Mouse (Mus musculus) embryonic facial prominence, embryonic 11.5 days (tissue): ENCODE results near the gene Sema6d. TPM values are rescaled to one million over a fixed set of nuclear protein-coding genes. Genes with fewer than 3 reads are reported as not detected.

Source experiments
- ATAC-seq: fragments of 200-750 bp; cut with Nextera tagmentation; replicated peaks from 2 replicates; pipeline ENCODE4 v1.8.0; 2017; ENCODE audit warnings: low read depth; ENCODE audit not compliant: insufficient number of reproducible peaks, low FRiP score, low TSS enrichment
- DNase-seq: peaks from one replicate; pipeline ENCODE4 v3.0.0-alpha.2; 2015; ENCODE audit warnings: low spot score
- H3K27ac ChIP-seq: fragments of 300-500 bp; sonication (generic); replicated peaks from 2 replicates; pipeline ENCODE4 v1.5.1; 2014; ENCODE audit warnings: mild to moderate bottlenecking, low read depth, low read length, control low read depth
- H3K27me3 ChIP-seq: fragments of 300-500 bp; sonication (generic); 2 replicates; pipeline ENCODE4 v1.6.1; 2014; ENCODE audit warnings: mild to moderate bottlenecking, low read length, moderate library complexity, mixed read lengths; ENCODE audit not compliant: control insufficient read depth, insufficient read depth
- H3K36me3 ChIP-seq: fragments of 300-500 bp; sonication (generic); replicated peaks from 2 replicates; pipeline ENCODE4 v1.6.1; 2014; ENCODE audit warnings: low read depth, mild to moderate bottlenecking, low read length, moderate library complexity, mixed read lengths; ENCODE audit not compliant: control insufficient read depth, insufficient read depth
- H3K4me1 ChIP-seq: fragments of 300-500 bp; sonication (generic); 2 replicates; pipeline ENCODE4 v1.6.1; 2014; ENCODE audit warnings: low read length, mixed read lengths; ENCODE audit not compliant: control insufficient read depth, insufficient read depth
- H3K4me2 ChIP-seq: fragments of 300-500 bp; sonication (generic); 2 replicates; pipeline ENCODE4 v1.6.1; 2014; ENCODE audit warnings: low read depth, mild to moderate bottlenecking, control low read depth, low read length, moderate library complexity
- H3K4me3 ChIP-seq: fragments of 300-500 bp; sonication (generic); 2 replicates; pipeline ENCODE4 v1.5.1; 2014; ENCODE audit warnings: low read depth, low read length, control low read depth
- H3K9ac ChIP-seq: fragments of 300-500 bp; sonication (generic); replicated peaks from 2 replicates; pipeline ENCODE4 v1.6.1; 2014; ENCODE audit warnings: mild to moderate bottlenecking, control low read depth, low read length
- H3K9me3 ChIP-seq: fragments of 300-500 bp; sonication (generic); replicated peaks from 2 replicates; pipeline ENCODE4 v1.6.1; 2016; ENCODE audit warnings: mild to moderate bottlenecking, low read length, inconsistent platforms, mixed read lengths; ENCODE audit not compliant: control insufficient read depth
- WGBS: fragments of 180-500 bp; shearing (Covaris S2); extraction: QIAGEN DNeasy Blood & Tissue Kit; methylation state at CpG from one replicate; pipeline ENCODE4 v1.1.7; 2014; 5-methylcytosine and 5-hydroxymethylcytosine counted together
- polyA plus RNA-seq: library from polyadenylated mRNA; unstranded; fragments of >200 nt; fragmentation: Nextera tagmentation; extraction: Ambion mirVana; gene quantifications from 2 replicates; pipeline ENCODE4 v1.2.1, GENCODE M21; 2014

Gene Sema6d
- polyA plus RNA-seq, 1 experiment from 2014 or later: 10.5 TPM

GRCm38 (mm10) chr2:124668431-124668830, 578.7 kb downstream of the Sema6d start:
- ATAC-seq (no peak), DNase-seq (no peak)
- Histone ChIP-seq H3K4me1 (no peaks in the 10 kb centered on the region), H3K27me3 (no peaks in the 10 kb centered on the region), H3K27ac (no peak overlapping the region), H3K36me3 (no peaks in the 10 kb centered on the region; the same call in 1 of the 2 replicates), H3K4me3 (no peak overlapping the region), H3K4me2 (no peak overlapping the region), H3K9me3 (no peaks in the 10 kb centered on the region), H3K9ac (no peak overlapping the region)
- WGBS: 89% methylated on average over 1 of the region's 1 CpGs

DNA sequence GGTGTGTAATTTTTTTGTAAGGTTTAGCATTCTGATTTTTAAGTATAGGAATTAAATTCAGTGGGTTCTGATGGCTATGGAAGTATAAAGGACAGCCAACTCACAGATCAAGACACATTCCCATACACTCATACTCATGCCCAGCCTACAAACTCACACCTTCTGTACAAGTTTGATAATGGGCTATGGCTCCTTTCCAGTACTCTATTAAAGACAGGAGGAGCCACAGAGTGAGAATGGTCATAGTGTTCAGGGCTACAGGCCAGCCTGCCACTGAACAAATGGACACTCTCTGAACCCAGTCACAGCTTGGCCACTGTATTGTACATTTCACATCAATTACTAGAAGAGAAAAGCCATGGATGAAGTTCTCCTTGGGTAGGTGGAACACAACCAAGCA, 583.3 kb downstream of the Sema6d start:
- ATAC-seq: no peak
- Histone ChIP-seq H3K4me2 (no peak overlapping the region), H3K4me3 (no peak overlapping the region)

GRCm38 (mm10) chr2:124684481-124684901, 594.7 kb downstream of the Sema6d start:
- H3K4me1 ChIP-seq: no peaks in the 10 kb centered on the region
- no peak overlapping the region for H3K27ac ChIP-seq
- no peaks in the 10 kb centered on the region for H3K9me3 ChIP-seq
- H3K4me3 ChIP-seq: no peak overlapping the region
- DNase-seq (no peak), ATAC-seq (no peak)
- no peak overlapping the region for H3K4me2 ChIP-seq
- H3K27me3 ChIP-seq: no peaks in the 10 kb centered on the region
- WGBS: 82% methylated on average over 5 of the region's 5 CpGs
- H3K36me3 ChIP-seq: no peaks in the 10 kb centered on the region
- no peak overlapping the region for H3K9ac ChIP-seq

More for the DNA sequence above, 583.3 kb downstream of the Sema6d start:
- no peak overlapping the region for H3K27ac ChIP-seq
- DNase-seq: no peak
- no peak overlapping the region for H3K9ac ChIP-seq
- H3K9me3 ChIP-seq: no peaks in the 10 kb centered on the region
- no peaks in the 10 kb centered on the region for H3K4me1 ChIP-seq
- H3K27me3 ChIP-seq: no peaks in the 10 kb centered on the region
- H3K36me3 ChIP-seq: no peaks in the 10 kb centered on the region

GRCm38 (mm10) chr2:124690372-124690771, 600.6 kb downstream of the Sema6d start:
- Histone ChIP-seq H3K36me3 (no peaks in the 10 kb centered on the region), H3K27ac (no peak overlapping the region), H3K27me3 (no peaks in the 10 kb centered on the region), H3K9ac (no peak overlapping the region), H3K4me3 (no peak overlapping the region), H3K9me3 (no peaks in the 10 kb centered on the region), H3K4me1 (no peaks in the 10 kb centered on the region), H3K4me2 (no peak overlapping the region)
- no peak for ATAC-seq
- WGBS: 94% methylated on average over 1 of the region's 1 CpGs
- DNase-seq: no peak

- Histone ChIP-seq H3K4me1 (no peaks in the 10 kb centered on the region), H3K9me3 (no peaks in the 10 kb centered on the region), H3K27ac (no peak overlapping the region), H3K9ac (no peak overlapping the region), H3K36me3 (no peaks in the 10 kb centered on the region), H3K27me3 (no peaks in the 10 kb centered on the region), H3K4me2 (no peak overlapping the region), H3K4me3 (no peak overlapping the region)
- no peak for ATAC-seq
- no peak for DNase-seq
- 89% methylated on average over 10 of the region's 10 CpGs for WGBS
These were observed 612.9 kb downstream of the Sema6d start for GRCm38 (mm10) chr2:124702621-124703020.

GRCm38 (mm10) chr2:124704922-124705321, 615.2 kb downstream of the Sema6d start:
- H3K4me1 ChIP-seq: no peaks in the 10 kb centered on the region
- 48% methylated on average over 4 of the region's 4 CpGs for WGBS
- H3K4me3 ChIP-seq: no peak overlapping the region
- no peaks in the 10 kb centered on the region for H3K9me3 ChIP-seq
- no peaks in the 10 kb centered on the region for H3K36me3 ChIP-seq
- peak; percentile 21 for DNase-seq
- no peak overlapping the region for H3K9ac ChIP-seq
- no peak for ATAC-seq
- no peak overlapping the region for H3K27ac ChIP-seq
- no peaks in the 10 kb centered on the region for H3K27me3 ChIP-seq
- no peak overlapping the region for H3K4me2 ChIP-seq

DNA sequence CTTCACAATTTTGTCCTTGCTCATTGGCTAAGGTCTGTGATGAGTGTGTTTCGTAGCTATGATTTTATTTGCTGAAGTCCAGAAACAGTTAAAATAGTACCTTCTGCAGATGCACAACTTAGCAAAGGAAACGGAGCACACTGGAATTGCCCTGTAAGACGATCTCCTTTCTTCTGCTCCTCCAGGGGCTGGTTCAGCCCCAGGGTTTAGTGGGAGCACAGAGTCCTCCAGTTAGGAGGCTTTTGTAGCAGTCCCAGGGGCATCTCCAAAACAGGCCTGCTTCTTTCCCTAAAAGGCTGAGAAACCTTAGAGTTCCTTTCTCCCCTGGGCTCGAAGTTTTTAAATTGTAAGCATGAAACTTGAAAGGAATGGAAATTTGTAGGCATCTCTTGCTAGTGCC, 616.0 kb downstream of the Sema6d start:
- Histone ChIP-seq H3K4me3 (no peak overlapping the region), H3K27me3 (no peaks in the 10 kb centered on the region), H3K36me3 (no peaks in the 10 kb centered on the region), H3K27ac (no peak overlapping the region), H3K4me2 (no peak overlapping the region), H3K4me1 (no peaks in the 10 kb centered on the region), H3K9me3 (no peaks in the 10 kb centered on the region), H3K9ac (no peak overlapping the region)
- DNase-seq (peak; percentile 57), ATAC-seq (peak; percentile 76)
- WGBS: 22% methylated on average over 4 of the region's 4 CpGs

- H3K9ac ChIP-seq: no peak overlapping the region
- no peaks in the 10 kb centered on the region for H3K9me3 ChIP-seq
- H3K4me1 ChIP-seq: no peaks in the 10 kb centered on the region
- DNase-seq: no peak
- no peaks in the 10 kb centered on the region for H3K27me3 ChIP-seq
- 44% methylated on average over 7 of the region's 7 CpGs for WGBS
- no peak for ATAC-seq
- no peak overlapping the region for H3K4me2 ChIP-seq
- no peak overlapping the region for H3K27ac ChIP-seq
- no peaks in the 10 kb centered on the region for H3K36me3 ChIP-seq
- H3K4me3 ChIP-seq: no peak overlapping the region
These were observed 617.1 kb downstream of the Sema6d start for GRCm38 (mm10) chr2:124706896-124707295.
